Mouse (Mus musculus) frontal cortex, adult (tissue): Measurements from ENCODE around the gene D130043K22Rik.

Experiments used
- ATAC-seq: cut with Nextera tagmentation; 2 replicates; pipeline ENCODE4 v1.9.2; 2017; ENCODE audit warnings: mild to moderate bottlenecking, moderate library complexity, mixed read lengths; ENCODE audit not compliant: low TSS enrichment

Gene D130043K22Rik

GRCm38 (mm10) chr13:24892516-24892915 is 47.6 kb downstream of the D130043K22Rik start:
- no peak for ATAC-seq

GRCm38 (mm10) chr13:24893880-24894279 is 48.9 kb downstream of the D130043K22Rik start:
- no peak for ATAC-seq

DNA sequence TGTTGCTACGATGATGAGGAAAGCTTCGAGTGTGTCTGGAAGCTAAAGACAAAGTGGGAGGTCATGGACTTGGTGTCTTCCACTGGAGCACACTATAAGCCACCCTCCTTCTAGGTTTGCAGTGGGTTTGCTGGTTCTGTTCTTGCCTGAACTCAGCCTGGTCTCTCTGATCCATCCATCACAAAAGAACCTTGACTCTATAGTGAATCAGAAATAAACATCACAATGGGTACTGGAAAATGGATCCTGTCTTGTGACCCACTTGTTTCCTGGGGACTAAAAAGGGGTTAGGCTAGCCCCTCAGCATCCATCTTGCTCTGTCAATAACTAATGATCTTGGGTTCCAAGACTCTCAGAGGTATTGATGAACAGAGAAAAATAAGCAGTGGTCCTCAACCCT is 57.0 kb downstream of the D130043K22Rik start:
- no peak for ATAC-seq

DNA sequence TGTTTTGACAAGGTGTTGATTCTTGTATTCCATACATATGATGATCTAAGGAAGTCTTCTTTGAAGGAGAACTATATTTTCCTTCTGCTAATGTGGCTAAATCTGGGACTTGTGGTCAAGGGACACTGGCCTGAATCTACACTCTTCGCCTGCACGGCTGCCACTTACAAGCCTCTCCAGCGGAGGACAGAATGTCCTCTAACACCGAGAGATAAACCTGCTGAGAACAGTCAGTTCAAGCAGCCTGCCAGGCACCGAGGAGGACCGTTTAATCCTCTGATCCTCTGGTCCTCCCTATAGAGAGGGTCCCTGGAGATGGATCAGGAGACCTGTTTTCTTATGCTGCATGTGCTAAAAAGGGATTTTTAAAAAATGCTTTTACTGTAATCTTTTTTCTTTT is 58.5 kb downstream of the D130043K22Rik start:
- ATAC-seq, result no peak

DNA sequence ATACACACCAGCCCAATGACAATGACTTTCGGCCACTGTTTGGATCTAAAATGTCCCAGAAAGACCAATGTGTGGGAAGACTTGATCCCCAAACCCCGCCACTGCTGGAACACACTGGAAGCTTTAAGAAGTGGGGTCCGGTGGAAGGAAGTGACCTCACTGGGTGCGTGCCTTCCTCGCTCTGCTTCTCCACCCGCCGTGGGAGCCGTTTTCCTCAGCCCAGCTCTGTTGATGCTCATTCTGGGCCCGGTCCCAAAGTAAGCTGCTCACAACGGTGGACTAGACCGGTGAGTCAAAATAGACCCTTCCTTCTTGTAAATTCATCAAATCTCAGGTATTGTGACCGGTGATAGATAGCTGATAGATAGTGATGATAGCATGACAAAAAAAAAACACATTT is 60.5 kb downstream of the D130043K22Rik start:
- no peak for ATAC-seq

GRCm38 (mm10) chr13:24906831-24907570 is 62.1 kb downstream of the D130043K22Rik start:
- no peak for ATAC-seq

DNA sequence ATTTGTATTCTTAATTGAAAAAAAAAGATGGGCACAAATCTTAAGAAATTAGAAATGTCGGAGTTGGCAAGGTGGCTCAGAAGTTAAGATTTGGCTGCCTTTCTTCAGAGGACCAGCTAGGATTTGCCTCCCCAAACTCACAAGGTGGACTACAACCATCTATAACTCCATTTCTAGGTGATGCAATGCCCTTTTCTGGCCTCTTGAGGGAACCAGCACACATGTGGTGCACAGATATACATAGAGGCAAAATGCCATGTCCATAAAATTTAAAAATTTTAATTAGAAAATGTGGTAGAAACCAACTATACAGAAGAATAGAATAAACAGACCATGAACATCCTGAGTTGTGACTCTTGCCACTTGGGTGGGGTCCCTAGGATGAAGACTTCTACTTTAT is 64.2 kb downstream of the D130043K22Rik start:
- no peak for ATAC-seq

DNA sequence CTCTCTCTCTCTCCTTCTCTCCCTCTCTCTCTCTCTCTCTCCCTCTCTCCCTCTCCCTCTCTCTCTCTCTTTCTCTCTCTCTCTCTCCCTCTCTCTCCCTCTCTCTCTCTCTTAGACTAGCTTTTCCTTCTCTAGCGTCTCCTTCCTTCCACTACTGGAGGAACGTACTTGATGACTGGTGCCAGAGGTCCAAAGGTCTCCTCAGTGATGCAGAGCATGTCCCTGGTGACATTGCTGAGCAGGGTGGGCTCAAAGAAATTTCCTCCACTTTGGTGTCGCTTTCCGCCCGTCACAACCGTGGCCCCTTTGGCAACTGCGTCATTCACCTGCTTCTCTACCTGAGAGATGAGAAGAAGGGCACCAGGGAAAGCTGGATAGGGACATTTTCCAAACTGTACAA is 68.6 kb downstream of the D130043K22Rik start:
- no peak for ATAC-seq

GRCm38 (mm10) chr13:24914915-24915314 is 70.0 kb downstream of the D130043K22Rik start:
- no peak for ATAC-seq

- ATAC-seq, result no peak
Observed at GRCm38 (mm10) chr13:24915831-24916230, 70.9 kb downstream of the D130043K22Rik start.

DNA sequence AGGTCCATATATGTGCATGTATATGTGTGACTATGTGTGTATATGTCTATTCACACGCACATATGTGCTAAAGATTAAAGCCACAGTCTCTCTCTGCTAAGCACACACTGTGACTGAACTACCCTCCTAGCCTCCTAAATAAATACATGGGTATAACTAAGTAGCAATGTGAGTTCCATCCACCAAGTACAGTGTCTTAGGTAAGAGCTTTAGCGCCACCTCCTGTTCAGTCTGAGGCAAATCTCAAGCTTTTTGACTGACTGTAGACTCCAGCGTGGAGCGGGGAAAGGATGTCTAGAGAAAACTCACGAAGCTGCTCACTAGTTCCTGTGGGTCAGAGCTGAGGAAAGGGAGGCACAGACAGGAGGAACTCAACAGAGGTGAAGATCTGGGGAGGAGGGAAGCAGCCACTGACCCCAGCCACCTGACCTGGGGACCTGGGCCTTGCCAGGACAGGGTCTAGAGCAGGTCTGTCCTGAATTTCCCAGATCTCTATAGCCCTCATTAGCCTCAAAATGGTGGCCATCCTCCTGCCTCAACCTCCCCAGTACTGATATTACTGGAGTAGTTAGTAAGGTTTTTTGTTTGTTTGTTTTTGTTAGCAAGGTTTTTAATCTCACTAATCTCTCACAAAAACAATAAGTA is 75.5 kb downstream of the D130043K22Rik start:
- peak; percentile 95 for ATAC-seq

- ATAC-seq, result no peak
Observed at GRCm38 (mm10) chr13:24921281-24921680, 76.3 kb downstream of the D130043K22Rik start.

GRCm38 (mm10) chr13:24923991-24924390 is 79.1 kb downstream of the D130043K22Rik start:
- no peak for ATAC-seq

DNA sequence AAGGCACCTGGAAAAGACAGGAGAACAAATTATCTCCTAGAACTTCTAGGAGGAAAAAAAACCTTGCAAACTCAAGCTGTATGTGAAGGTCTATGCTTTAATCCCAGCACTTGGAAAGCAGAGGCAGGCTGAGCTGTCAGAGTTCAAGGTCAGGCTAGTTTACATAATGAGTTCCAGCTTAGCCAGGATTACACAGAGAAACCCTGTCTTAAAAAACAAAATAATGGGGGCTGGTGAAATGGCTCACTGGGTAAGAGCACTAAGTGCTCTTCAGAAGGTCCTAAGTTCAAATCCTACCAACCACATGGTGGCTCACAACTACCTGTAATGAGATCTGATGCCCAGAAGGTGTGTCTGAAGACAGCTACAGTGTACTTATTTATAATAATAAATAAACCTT is 85.7 kb downstream of the D130043K22Rik start:
- no peak for ATAC-seq

- ATAC-seq, result no peak
Observed at GRCm38 (mm10) chr13:24933199-24933598, 88.3 kb downstream of the D130043K22Rik start.

DNA sequence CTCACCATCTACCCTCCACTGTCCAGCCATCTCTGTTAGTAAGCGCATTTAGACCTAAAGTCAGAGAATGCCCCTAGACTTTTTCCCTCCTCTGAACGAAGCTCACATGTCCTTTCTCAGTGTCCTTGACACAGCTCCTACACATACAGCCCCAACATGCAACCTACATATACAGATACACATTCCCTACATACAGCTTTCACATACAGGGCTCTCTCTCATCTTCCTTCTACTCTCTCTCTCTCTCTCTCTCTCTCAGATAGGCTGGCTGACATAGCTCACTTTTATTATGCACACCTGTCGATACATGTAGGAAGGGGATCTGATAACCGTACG is 91.8 kb downstream of the D130043K22Rik start:
- ATAC-seq, result peak; percentile 22

GRCm38 (mm10) chr13:24937108-24937838 is 92.3 kb downstream of the D130043K22Rik start, which contains the start of gene Aldh5a1:
TSS of gene Aldh5a1 (minus strand) at chr13:24937661.
- peak; percentile 69 for ATAC-seq

- ATAC-seq, result peak; percentile 32
Observed at GRCm38 (mm10) chr13:24937839-24938166, 92.9 kb downstream of the D130043K22Rik start.

DNA sequence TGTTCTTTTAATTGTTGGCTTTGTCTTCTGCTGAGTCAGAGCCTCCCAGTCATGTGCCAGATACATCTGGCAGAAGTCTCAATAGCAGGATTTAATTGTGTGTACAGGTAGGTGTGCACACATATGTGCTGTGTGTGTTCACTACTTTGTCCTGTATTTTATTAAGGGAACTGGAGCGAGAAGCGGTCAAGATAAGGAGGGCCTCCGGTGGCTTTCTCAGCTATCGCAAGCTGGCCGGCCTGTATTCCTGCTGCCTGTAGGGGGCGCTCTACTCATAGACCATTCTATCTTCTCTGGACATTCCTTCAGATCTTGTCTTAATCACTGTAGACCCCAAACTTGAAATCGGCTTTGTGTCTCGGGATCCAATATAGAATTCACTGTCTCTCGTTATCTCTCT is 93.7 kb downstream of the D130043K22Rik start:
- ATAC-seq, result peak; percentile 30; the same call in 1 of the 2 replicates

DNA sequence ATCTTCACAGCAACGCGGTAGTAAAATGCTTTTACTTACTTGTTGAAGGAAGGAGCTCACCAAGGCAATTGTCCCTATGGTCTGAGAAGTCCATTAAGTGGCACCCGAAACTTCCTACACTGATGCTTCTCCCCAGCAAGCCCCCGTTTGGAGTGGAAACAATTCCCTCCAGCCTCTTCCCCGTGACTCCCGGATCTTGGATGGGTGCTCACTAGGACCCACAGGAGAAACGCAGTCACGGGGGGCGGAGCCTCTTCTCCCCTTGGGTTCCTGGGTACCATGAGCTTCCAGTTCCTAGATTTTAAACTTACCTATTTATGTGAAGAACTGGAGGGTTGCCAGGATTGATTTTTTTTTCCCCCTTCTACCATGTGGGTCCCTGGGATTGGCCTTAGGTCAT is 94.5 kb downstream of the D130043K22Rik start:
- ATAC-seq, result no peak

DNA sequence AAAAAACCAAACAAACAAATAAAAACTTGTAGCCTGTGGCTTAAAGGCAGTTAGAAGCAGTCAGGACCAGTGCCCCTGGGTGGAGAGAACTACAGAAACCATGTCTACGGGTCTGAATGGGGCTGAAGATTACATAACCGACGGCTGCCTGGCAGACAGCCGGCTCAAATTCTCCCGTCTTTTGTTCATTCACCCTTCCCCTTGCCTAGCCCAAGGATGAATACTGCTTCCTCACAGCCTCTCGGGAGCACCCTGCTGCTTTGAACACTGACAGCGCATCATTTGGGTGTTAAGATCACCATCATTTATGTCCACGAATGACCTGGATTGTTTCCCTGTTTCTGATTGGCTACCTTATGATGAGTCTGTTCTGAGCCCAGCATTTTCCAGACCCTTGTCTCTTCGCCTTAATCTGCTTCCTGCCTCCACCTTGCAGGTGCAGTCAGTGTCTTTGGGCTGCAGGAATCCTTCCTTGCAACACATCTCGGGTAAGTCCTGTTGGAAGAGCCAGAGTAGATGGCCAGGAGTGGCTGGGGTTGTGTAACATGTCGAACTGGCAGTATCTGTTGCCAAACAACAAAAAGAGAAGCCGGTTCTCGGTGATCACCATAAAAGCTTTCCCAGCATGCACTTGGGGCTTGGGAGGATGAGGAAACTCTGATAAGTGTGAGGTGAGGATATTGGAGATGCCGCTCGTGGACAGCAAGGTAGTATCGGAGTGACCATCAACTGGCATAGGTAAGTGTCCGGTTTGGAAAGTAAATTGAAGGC is 97.8 kb downstream of the D130043K22Rik start, which contains the start of gene Gpld1:
Gpld1 (plus strand) TSS at position 641 of the 771 bp plus-strand sequence.
- peak; percentile 36 for ATAC-seq

DNA sequence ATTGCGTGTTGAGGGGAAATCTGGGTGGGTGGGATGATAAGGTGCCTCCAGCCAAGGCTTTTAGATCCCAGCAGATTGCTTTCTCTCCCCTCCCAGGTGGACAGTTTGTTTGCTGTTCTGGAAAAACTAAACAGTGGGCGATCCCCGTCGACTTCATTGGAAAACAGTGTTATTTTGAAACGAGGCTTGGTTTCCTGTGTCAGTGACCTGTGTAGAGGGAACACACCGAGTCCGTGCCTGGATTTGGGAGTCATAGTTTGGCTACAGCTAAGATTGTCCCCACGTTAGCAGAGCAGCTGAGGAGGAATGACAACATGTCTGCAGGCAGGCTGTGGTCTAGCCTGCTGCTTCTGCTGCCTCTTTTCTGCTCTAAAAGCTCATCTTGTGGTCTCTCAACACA is 98.4 kb downstream of the D130043K22Rik start:
- ATAC-seq, result no peak
